Mouse (Mus musculus) midbrain, embryonic 13.5 days (tissue): ENCODE data around the gene Izumo1. TPM values are rescaled to one million over a fixed set of nuclear protein-coding genes. Genes with fewer than 3 reads are reported as not detected.
A peak's percentile ranks its signal among the peaks of the same experiment; 100 is the strongest.

Experiments used
- ATAC-seq: fragments of 200-750 bp; cut with Nextera tagmentation; 2 replicates; pipeline ENCODE4 v1.8.0; 2017; ENCODE audit warnings: mild to moderate bottlenecking, moderate TSS enrichment, moderate library complexity
- H3K27ac ChIP-seq: fragments of 300-500 bp; sonication (generic); 2 replicates; pipeline ENCODE4 v1.5.1; 2015; ENCODE audit warnings: inconsistent platforms, mild to moderate bottlenecking, moderate library complexity
- H3K27me3 ChIP-seq: fragments of 300-500 bp; sonication (generic); 2 replicates; pipeline ENCODE4 v1.6.1; 2015; ENCODE audit warnings: mild to moderate bottlenecking, inconsistent platforms
- H3K36me3 ChIP-seq: fragments of 300-500 bp; sonication (generic); 2 replicates; pipeline ENCODE4 v1.6.1; 2015; ENCODE audit warnings: mild to moderate bottlenecking, inconsistent platforms
- H3K4me1 ChIP-seq: fragments of 300-500 bp; sonication (generic); replicated peaks from 2 replicates; pipeline ENCODE4 v1.6.1; 2015; ENCODE audit warnings: inconsistent platforms
- H3K4me2 ChIP-seq: fragments of 300-500 bp; sonication (generic); replicated peaks from 2 replicates; pipeline ENCODE4 v1.6.1; 2015; ENCODE audit warnings: moderate library complexity, mild to moderate bottlenecking, inconsistent platforms
- H3K4me3 ChIP-seq: fragments of 300-500 bp; sonication (generic); replicated peaks from 2 replicates; pipeline ENCODE4 v1.5.1; 2015; ENCODE audit warnings: mild to moderate bottlenecking, inconsistent platforms
- H3K9ac ChIP-seq: fragments of 300-500 bp; sonication (generic); replicated peaks from 2 replicates; pipeline ENCODE4 v1.6.1; 2015; ENCODE audit warnings: mild to moderate bottlenecking, inconsistent platforms
- H3K9me3 ChIP-seq: fragments of 300-500 bp; sonication (generic); 2 replicates; pipeline ENCODE4 v1.6.1; 2016; ENCODE audit warnings: mild to moderate bottlenecking, inconsistent platforms
- WGBS: fragments of 180-500 bp; shearing (Covaris S2); methylation state at CpG from one replicate; pipeline ENCODE4 v1.1.7; 2015; 5-methylcytosine and 5-hydroxymethylcytosine counted together
- polyA plus RNA-seq: library from polyadenylated mRNA; unstranded; fragments of >200 nt; fragmentation: Nextera tagmentation; extraction: Ambion mirVana; gene quantifications from 2 replicates; pipeline ENCODE4 v1.2.1, GENCODE M21; 2015

Izumo1 gene
- polyA plus RNA-seq = 0.17 TPM in 1 of 2 replicates, not detected in the other

- Histone ChIP-seq H3K27me3 (peaks cover 33% of the 10 kb centered on the region), H3K36me3 (no peaks in the 10 kb centered on the region), H3K4me2 (no peak within 1 kb of the TSS), H3K4me1 (0 out of 2 replicates have a peak, but pooled peaks cover 6% of the 10 kb centered on the region), H3K9ac (no peak within 1 kb of the TSS), H3K4me3 (no peak within 1 kb of the TSS), H3K27ac (no peak within 1 kb of the TSS), H3K9me3 (no peaks in the 10 kb centered on the region)
- ATAC-seq = no peak
- 27% methylated on average over 9 of the region's 9 CpGs for WGBS
Observed at GRCm38 (mm10) chr7:45621443-45621842, at the start of gene Izumo1. TSS of gene Izumo1 (plus strand) at chr7:45621811.

- Histone ChIP-seq H3K36me3 (peaks cover 12% of the 10 kb centered on the region), H3K4me1 (peaks cover 29% of the 10 kb centered on the region), H3K27me3 (no peaks in the 10 kb centered on the region), H3K9ac (no peak overlapping the region), H3K9me3 (no peaks in the 10 kb centered on the region), H3K4me2 (no peak overlapping the region), H3K27ac (no peak overlapping the region), H3K4me3 (no peak overlapping the region)
- no peak for ATAC-seq
- WGBS = 67% methylated on average over 1 of the region's 1 CpGs
Observed at GRCm38 (mm10) chr7:45571966-45572365, 49.6 kb upstream of the Izumo1 start.

GRCm38 (mm10) chr7:45573954-45574353, 47.7 kb upstream of the Izumo1 start:
- no peak overlapping the region for H3K27ac ChIP-seq
- H3K9me3 ChIP-seq = no peaks in the 10 kb centered on the region
- ATAC-seq = no peak
- no peak overlapping the region for H3K4me2 ChIP-seq
- peaks cover 16% of the 10 kb centered on the region for H3K4me1 ChIP-seq
- no peaks in the 10 kb centered on the region for H3K27me3 ChIP-seq
- H3K9ac ChIP-seq = no peak overlapping the region
- peaks cover 17% of the 10 kb centered on the region for H3K36me3 ChIP-seq
- no peak overlapping the region for H3K4me3 ChIP-seq
- 80% methylated on average over 8 of the region's 8 CpGs for WGBS

GRCm38 (mm10) chr7:45574472-45575379, 46.9 kb upstream of the Izumo1 start:
- Histone ChIP-seq H3K9ac (no peak overlapping the region), H3K4me2 (no peak overlapping the region), H3K27ac (no peak overlapping the region), H3K4me1 (peaks cover 16% of the 10 kb centered on the region), H3K4me3 (no peak overlapping the region), H3K36me3 (peaks cover 17% of the 10 kb centered on the region), H3K27me3 (no peaks in the 10 kb centered on the region), H3K9me3 (no peaks in the 10 kb centered on the region)
- ATAC-seq = no peak
- 86% methylated on average over 15 of the region's 15 CpGs for WGBS

- no peak for ATAC-seq
- H3K27ac ChIP-seq = no peak overlapping the region
- no peak overlapping the region for H3K9ac ChIP-seq
- peaks cover 4% of the 10 kb centered on the region for H3K4me1 ChIP-seq
- no peak overlapping the region for H3K4me3 ChIP-seq
- WGBS = 93% methylated on average over 6 of the region's 6 CpGs
- H3K4me2 ChIP-seq = no peak overlapping the region
- no peaks in the 10 kb centered on the region for H3K9me3 ChIP-seq
- no peaks in the 10 kb centered on the region for H3K27me3 ChIP-seq
- H3K36me3 ChIP-seq = peaks cover 21% of the 10 kb centered on the region
Observed at GRCm38 (mm10) chr7:45585923-45586322, 35.7 kb upstream of the Izumo1 start.

- Histone ChIP-seq H3K36me3 (peaks cover 21% of the 10 kb centered on the region), H3K27ac (no peak overlapping the region), H3K4me2 (no peak overlapping the region), H3K9ac (no peak overlapping the region), H3K4me1 (peaks cover 4% of the 10 kb centered on the region), H3K9me3 (no peaks in the 10 kb centered on the region), H3K27me3 (no peaks in the 10 kb centered on the region), H3K4me3 (no peak overlapping the region)
- ATAC-seq = no peak
- WGBS = 94% methylated on average over 23 of the region's 23 CpGs
Observed at GRCm38 (mm10) chr7:45587631-45588592, 33.7 kb upstream of the Izumo1 start.

GRCm38 (mm10) chr7:45589173-45589572, 32.4 kb upstream of the Izumo1 start:
- Histone ChIP-seq H3K4me2 (peak overlapping the region; percentile 59), H3K27me3 (no peaks in the 10 kb centered on the region), H3K4me1 (peaks cover 4% of the 10 kb centered on the region), H3K36me3 (peaks cover 20% of the 10 kb centered on the region), H3K4me3 (peak overlapping the region; percentile 41), H3K9me3 (no peaks in the 10 kb centered on the region), H3K27ac (peak overlapping the region; percentile 83; the same call in 1 of the 2 replicates), H3K9ac (no peak overlapping the region; the same call in 1 of the 2 replicates)
- 6% methylated on average over 19 of the region's 19 CpGs for WGBS
- peak; percentile 99 for ATAC-seq

GRCm38 (mm10) chr7:45589898-45590297, 31.7 kb upstream of the Izumo1 start:
- Histone ChIP-seq H3K9me3 (no peaks in the 10 kb centered on the region), H3K4me3 (no peak overlapping the region), H3K27ac (no peak overlapping the region), H3K9ac (no peak overlapping the region), H3K27me3 (no peaks in the 10 kb centered on the region), H3K4me2 (no peak overlapping the region), H3K4me1 (peaks cover 4% of the 10 kb centered on the region), H3K36me3 (peaks cover 13% of the 10 kb centered on the region)
- no peak for ATAC-seq
- 96% methylated on average over 5 of the region's 5 CpGs for WGBS

GRCm38 (mm10) chr7:45590874-45591273, 30.7 kb upstream of the Izumo1 start:
- WGBS = 66% methylated on average over 3 of the region's 3 CpGs
- Histone ChIP-seq H3K4me1 (peaks cover 4% of the 10 kb centered on the region), H3K9me3 (no peaks in the 10 kb centered on the region), H3K27ac (no peak overlapping the region), H3K4me2 (no peak overlapping the region), H3K36me3 (peaks cover 3% of the 10 kb centered on the region), H3K9ac (no peak overlapping the region), H3K27me3 (0 out of 2 replicates have a peak, but pooled peaks cover 4% of the 10 kb centered on the region), H3K4me3 (no peak overlapping the region)
- no peak for ATAC-seq

- ATAC-seq = no peak
Observed at GRCm38 (mm10) chr7:45591880-45592279, 29.7 kb upstream of the Izumo1 start.

GRCm38 (mm10) chr7:45593118-45593815, 28.3 kb upstream of the Izumo1 start:
- Histone ChIP-seq H3K27ac (no peak overlapping the region), H3K4me3 (no peak overlapping the region), H3K36me3 (no peaks in the 10 kb centered on the region), H3K9ac (no peak overlapping the region), H3K4me2 (no peak overlapping the region), H3K9me3 (no peaks in the 10 kb centered on the region), H3K27me3 (0 out of 2 replicates have a peak, but pooled peaks cover 4% of the 10 kb centered on the region), H3K4me1 (peaks cover 4% of the 10 kb centered on the region)
- ATAC-seq = no peak
- WGBS = 24% methylated on average over 10 of the region's 10 CpGs

More at GRCm38 (mm10) chr7:45591880-45592279, 29.7 kb upstream of the Izumo1 start:
- WGBS = 75% methylated on average over 7 of the region's 7 CpGs
- no peak overlapping the region for H3K4me2 ChIP-seq
- H3K27me3 ChIP-seq = 0 out of 2 replicates have a peak, but pooled peaks cover 4% of the 10 kb centered on the region
- H3K9ac ChIP-seq = no peak overlapping the region
- no peak overlapping the region for H3K27ac ChIP-seq
- H3K36me3 ChIP-seq = no peaks in the 10 kb centered on the region
- peaks cover 4% of the 10 kb centered on the region for H3K4me1 ChIP-seq
- H3K9me3 ChIP-seq = no peaks in the 10 kb centered on the region
- no peak overlapping the region for H3K4me3 ChIP-seq
